Mouse (Mus musculus) NIH3T3 (cell line): ENCODE data around the gene Nudt22.
"Not testable (repeated sequence)": the region's sequence is repeated elsewhere in the genome, so short reads cannot be mapped to it uniquely, and the experiment has no call there.

Experiments used
- DNase-seq: peaks from one replicate; pipeline ENCODE4 v3.0.0-alpha.2; 2012; ENCODE audit warnings: low read depth

Nudt22 gene

GRCm38 (mm10) chr19:6995255-6995991 lies 494 bp downstream of the Nudt22 start:
- no peak for DNase-seq

- no peak for DNase-seq
Observed at GRCm38 (mm10) chr19:6994489-6994888, 1.4 kb downstream of the Nudt22 start.

- DNase-seq: no peak
Observed at GRCm38 (mm10) chr19:6994002-6994401, 1.9 kb downstream of the Nudt22 start.

GRCm38 (mm10) chr19:6993011-6993770 lies 2.7 kb downstream of the Nudt22 start:
- DNase-seq: no peak

GRCm38 (mm10) chr19:6992011-6992858 lies 3.7 kb downstream of the Nudt22 start, which contains the start of gene Dnajc4:
Gene Dnajc4, minus strand, starts transcription at chr19:6992572.
- peak; percentile 98 for DNase-seq

GRCm38 (mm10) chr19:6991166-6991565 lies 4.8 kb downstream of the Nudt22 start:
- DNase-seq: not testable (repeated sequence)

- no peak for DNase-seq
Observed at GRCm38 (mm10) chr19:6990712-6991111, 5.2 kb downstream of the Nudt22 start.

- DNase-seq: no peak
Observed at GRCm38 (mm10) chr19:6989251-6989650, 6.7 kb downstream of the Nudt22 start.

GRCm38 (mm10) chr19:6987904-6988285 lies 8.0 kb downstream of the Nudt22 start:
- no peak for DNase-seq

- DNase-seq: peak; percentile 78
Observed at GRCm38 (mm10) chr19:6987061-6987903, 8.6 kb downstream of the Nudt22 start, which contains the start of gene Vegfb. Gene Vegfb, minus strand, starts transcription at chr19:6987651.

- no peak for DNase-seq
Observed at GRCm38 (mm10) chr19:6985951-6986708, 9.8 kb downstream of the Nudt22 start.

- no peak for DNase-seq
Observed at GRCm38 (mm10) chr19:6985300-6985699, 10.6 kb downstream of the Nudt22 start.

- no peak for DNase-seq
Observed at GRCm38 (mm10) chr19:6983621-6984020, 12.3 kb downstream of the Nudt22 start.

- no peak for DNase-seq
Observed at GRCm38 (mm10) chr19:6981465-6981864, 14.5 kb downstream of the Nudt22 start.

GRCm38 (mm10) chr19:6980381-6981093 lies 15.4 kb downstream of the Nudt22 start, which contains the start of gene Fkbp2:
Gene Fkbp2, minus strand, starts transcription at chr19:6980501.
- DNase-seq: peak; percentile 100

GRCm38 (mm10) chr19:6979486-6980380 lies 16.2 kb downstream of the Nudt22 start:
- DNase-seq: peak; percentile 100

GRCm38 (mm10) chr19:6979001-6979479 lies 16.9 kb downstream of the Nudt22 start:
- DNase-seq: peak; percentile 71

GRCm38 (mm10) chr19:6978639-6978974 lies 17.3 kb downstream of the Nudt22 start:
- DNase-seq: no peak
